Mouse (Mus musculus): ENCODE results near the gene Cfap36. TPM values are rescaled to one million over a fixed set of nuclear protein-coding genes. Genes with fewer than 3 reads are reported as not detected.

The Cfap36 gene
- 43.6 and 45.7 TPM in 2 replicates for polyA plus RNA-seq (2012; rRNA removed)

DNA sequence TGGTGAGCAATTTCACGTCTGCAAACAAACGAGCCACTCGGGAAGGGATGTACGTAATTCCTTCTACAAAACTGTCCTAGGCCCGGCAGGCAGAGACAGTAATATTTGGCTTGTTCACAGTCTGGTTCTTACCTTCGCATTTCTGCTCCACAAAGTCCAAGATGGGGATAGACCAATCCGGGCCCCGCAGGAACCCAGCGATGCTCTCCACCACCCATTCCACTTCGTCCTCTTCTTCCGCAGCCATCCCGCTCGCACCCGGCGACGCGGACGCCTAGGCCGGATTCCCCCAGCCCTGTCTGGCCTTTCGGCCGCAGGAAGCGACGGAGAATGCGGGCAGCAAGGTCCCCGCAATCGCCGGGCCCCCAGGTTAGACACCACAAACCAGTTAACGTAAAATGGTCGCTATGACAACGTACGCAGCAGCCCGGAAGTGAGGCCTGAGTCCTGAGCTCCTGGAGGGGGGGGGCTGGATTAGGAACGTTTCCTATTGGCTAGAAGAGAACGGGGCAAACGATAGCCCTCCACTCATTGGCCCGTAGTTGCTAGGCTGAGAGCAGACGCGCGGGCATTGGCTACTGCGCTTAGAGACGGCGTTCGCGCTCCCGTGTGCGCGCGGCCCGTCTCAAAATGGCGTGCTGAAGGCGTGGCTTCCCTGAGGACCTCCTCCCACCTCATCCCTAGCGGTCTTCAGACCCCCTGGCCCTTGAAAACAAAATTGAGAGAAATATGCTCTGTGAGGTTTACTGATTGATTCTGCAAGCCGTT, at the start of gene Cfap36:
TSS of gene Cfap36 (minus strand) at position 527 of the 768 bp plus-strand sequence.

DNA sequence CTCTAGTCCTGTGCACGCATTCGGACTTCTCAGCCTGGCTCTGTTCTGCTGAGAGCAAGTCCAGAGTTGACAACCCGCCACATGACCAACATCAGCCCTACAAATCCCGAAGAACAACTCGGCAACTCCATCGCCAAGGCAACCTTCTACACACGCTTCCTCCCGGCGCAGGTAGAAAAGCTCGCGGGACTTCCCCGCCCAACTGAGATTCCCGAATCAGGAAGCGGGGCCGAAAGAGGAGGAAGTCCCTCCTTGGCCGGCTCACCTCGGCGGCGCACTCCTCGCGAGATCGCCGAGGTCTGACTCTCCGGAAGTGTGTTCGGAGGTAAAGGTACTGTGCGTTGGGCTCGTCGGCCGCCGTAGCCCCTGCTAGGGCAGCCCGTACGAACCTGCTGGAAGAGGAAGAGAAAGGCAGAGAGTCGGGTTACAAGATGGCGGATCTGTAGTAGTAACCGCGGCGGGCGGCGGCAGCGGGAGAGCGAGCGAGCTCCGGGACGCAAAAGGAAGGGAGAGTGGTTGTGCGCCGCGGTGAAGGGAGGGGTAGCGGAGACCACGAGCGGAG, 74.6 kb downstream of the Cfap36 start, which contains the start of gene Ppp4r3b:
TSS of gene Ppp4r3b (plus strand) at position 328 of the 562 bp plus-strand sequence.

Other genes starting within 250 kb of the Cfap36 start
- 27.6 and 28.2 TPM in 2 replicates for gene Pnpt1, start 116.7 kb downstream of the Cfap36 start, polyA plus RNA-seq (2012; rRNA removed)
- gene Ppp4r3b, start 74.5 kb downstream of the Cfap36 start, polyA plus RNA-seq (2012; rRNA removed): 25.3 and 28.0 TPM in 2 replicates
- gene Ccdc88a, start 126.2 kb upstream of the Cfap36 start, polyA plus RNA-seq (2012; rRNA removed): 24.7 and 29.4 TPM in 2 replicates

Data from central nervous system, embryonic 14 days (tissue).